ENCODE assay signal across 22 mouse cellular contexts in the genomic region with DNA sequence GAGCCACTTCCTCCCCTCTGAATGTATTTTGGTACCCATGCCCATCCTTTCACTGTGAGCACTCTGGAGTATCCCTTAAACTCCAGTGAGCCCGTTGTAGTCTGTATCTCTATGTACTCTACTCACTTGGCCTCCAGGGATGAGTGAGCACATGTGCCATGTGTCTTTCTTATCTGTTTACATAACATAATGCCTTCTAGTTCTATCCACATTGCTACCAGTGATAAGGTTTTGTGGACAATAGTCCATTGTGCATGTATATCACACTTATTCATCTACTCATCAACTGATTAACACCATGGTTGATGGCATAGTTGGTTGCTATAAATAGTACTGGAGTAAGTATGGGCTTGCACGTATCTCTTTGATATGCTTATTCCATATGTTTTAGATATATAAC. TPM values are rescaled to one million over a fixed set of nuclear protein-coding genes. Genes with fewer than 3 reads are reported as not detected.
DNase-seq lines count a peak whose midpoint lies in the region; ATAC-seq and TF ChIP-seq lines count a peak whose summit lies in the region.
"Had no signal": no experiment of that assay in that cellular context is flagged by ENCODE, and none has a peak within 500 bp of the region (broad histone marks: within the 10 kb centered on the region; RNA-seq: fewer than 3 reads in every experiment).

No protein-coding gene starts in this region.

- H3K27me3 ChIP-seq in liver, embryonic 14.5 days (ENCODE audit: control insufficient read depth, insufficient read depth, low read length), result no peaks in the 10 kb centered on the region
- H3K27me3 ChIP-seq: embryonic facial prominence, embryonic 13.5 days; forebrain, embryonic 12.5 days; heart, embryonic 13.5 days; hindbrain, embryonic 12.5 days had no signal

- H3K4me1 ChIP-seq in liver, embryonic 14.5 days (replicated peaks; ENCODE audit: control insufficient read depth in 2 of 2, insufficient read depth in 2 of 2, low read length in 1 of 2), result peaks cover 22 to 30% of the 10 kb centered on the region in 2 experiments
- H3K4me1 ChIP-seq: embryonic facial prominence, embryonic 13.5 days; forebrain, embryonic 12.5 days; hindbrain, embryonic 12.5 days had no signal

- no peak overlapping the region for H3K4me3 ChIP-seq in liver, embryonic 14.5 days (ENCODE audit: insufficient read depth in 1 of 2, low read depth in 2 of 2, low read length in 2 of 2)
- H3K4me3 ChIP-seq: embryonic facial prominence, embryonic 13.5 days; forebrain, embryonic 12.5 days; heart, embryonic 13.5 days; hindbrain, embryonic 12.5 days had no signal

- H3K9ac ChIP-seq in liver, embryonic 14.5 days (replicated peaks), result no peak overlapping the region
- H3K9ac ChIP-seq: embryonic facial prominence, embryonic 13.5 days; forebrain, embryonic 12.5 days; heart, embryonic 13.5 days; hindbrain, embryonic 12.5 days had no signal

- no peaks in the 10 kb centered on the region for H3K36me3 ChIP-seq in liver, embryonic 14.5 days (replicated peaks; ENCODE audit: control insufficient read depth, insufficient read depth, low read depth)
- H3K36me3 ChIP-seq: embryonic facial prominence, embryonic 13.5 days; forebrain, embryonic 12.5 days; heart, embryonic 13.5 days; hindbrain, embryonic 12.5 days had no signal

- DNase-seq in liver, result peak; percentile 12
- peak in 2 of 3 experiments; percentile 23 to 29 for DNase-seq in liver, embryonic 14.5 days (ENCODE audit: low read depth in 3 of 3, low spot score in 3 of 3)
- DNase-seq in ovary, postnatal 36 days (ENCODE audit: low spot score), result no peak
- no peak for DNase-seq in adrenal gland, postnatal 36 days
- DNase-seq: adrenal gland, postnatal 25 days; cerebellum, adult 11 months; cerebellum, adult 9-11 months; cerebellum, postnatal 36 days; gastrocnemius, postnatal 25 days; heart, postnatal 4 days had no signal

- peak; percentile 65 for ATAC-seq in liver, embryonic 14.5 days (ENCODE audit: insufficient read depth)
- ATAC-seq in megakaryocyte progenitor cell, adult 5-6 weeks (replicated peaks; ENCODE audit: poor library complexity), result peak; percentile 33
- no peak for ATAC-seq in granulocyte monocyte progenitor cell, adult 5-6 weeks (replicated peaks; ENCODE audit: poor library complexity, severe bottlenecking)
- ATAC-seq: forebrain, embryonic 16.5 days; hindbrain, embryonic 16.5 days; inflammation-experienced regulatory T-cells, adult 6 months had no signal

- H3K27ac ChIP-seq in liver, embryonic 14.5 days, result peak overlapping the region; percentile 80
- H3K27ac ChIP-seq: embryonic facial prominence, embryonic 13.5 days; forebrain, embryonic 12.5 days; heart, embryonic 13.5 days; hindbrain, embryonic 12.5 days had no signal

- H3K9me3 ChIP-seq in liver, embryonic 14.5 days (ENCODE audit: control insufficient read depth, low read length), result no peaks in the 10 kb centered on the region
- H3K9me3 ChIP-seq: embryonic facial prominence, embryonic 13.5 days; forebrain, embryonic 12.5 days; heart, embryonic 13.5 days; hindbrain, embryonic 12.5 days had no signal

- peak; percentile 57 for TF ChIP-seq EP300 in liver, embryonic 14.5 days (IDR thresholded peaks at IDR 0.05; ENCODE audit: low read depth)

- TF ChIP-seq CTCF in liver, embryonic 14.5 days (IDR thresholded peaks at IDR 0.05; ENCODE audit: low read depth), result no peak

- no peak overlapping the region for H3K4me2 ChIP-seq in liver, embryonic 14.5 days (ENCODE audit: low read depth)
- H3K4me2 ChIP-seq: embryonic facial prominence, embryonic 13.5 days; forebrain, embryonic 12.5 days; heart, embryonic 13.5 days; hindbrain, embryonic 12.5 days had no signal

- WGBS in liver, embryonic 14.5 days (ENCODE audit: insufficient replicate concordance), result 30% methylated on average over 2 of the region's 2 CpGs

RNA-seq across cellular contexts. Expression of gene Gm813, which starts 12.9 kb away (rescaled TPM):
- not detected in 2 replicates for polyA plus RNA-seq in liver, embryonic 14.5 days (2012; rRNA removed)
- polyA plus RNA-seq in liver, embryonic 14.5 days (2014; fragmentation: Nextera tagmentation; extraction: Ambion mirVana), result not detected in 2 replicates
- total RNA-seq in megakaryocyte progenitor cell, adult 5-6 weeks (2015), result not detected in 2 replicates
- not detected in 2 replicates for total RNA-seq in megakaryocyte progenitor cell, adult 5-6 weeks (2017)
- not detected for total RNA-seq in adrenal gland, postnatal 36 days (2021)
- not detected in 2 replicates for total RNA-seq in granulocyte monocyte progenitor cell, adult 5-6 weeks (2014; fragmentation: Nextera tagmentation)
- total RNA-seq in granulocyte monocyte progenitor cell, adult 5-6 weeks (2017), result not detected in 2 replicates
- total RNA-seq: adrenal gland, postnatal 25 days; ES-E14; gastrocnemius, adult 18-20 months; gastrocnemius, postnatal 25 days; heart, postnatal 4 days had no signal
- polyA plus RNA-seq: embryonic facial prominence, embryonic 13.5 days; forebrain, embryonic 12.5 days; forebrain, embryonic 16.5 days; heart, embryonic 13.5 days; heart, postnatal 0 days; hindbrain, embryonic 12.5 days; hindbrain, embryonic 16.5 days; inflammation-experienced regulatory T-cells, adult 6 months had no signal

RNA-seq across cellular contexts. Expression of gene E330017A01Rik, which starts 34.7 kb away (rescaled TPM):
- not detected in 2 replicates for polyA plus RNA-seq in liver, embryonic 14.5 days (2012; rRNA removed)
- polyA plus RNA-seq in liver, embryonic 14.5 days (2014; fragmentation: Nextera tagmentation; extraction: Ambion mirVana), result not detected in 2 replicates
- 0.22 TPM in 1 of 2 replicates, not detected in the other for total RNA-seq in megakaryocyte progenitor cell, adult 5-6 weeks (2015)
- not detected in 2 replicates for total RNA-seq in megakaryocyte progenitor cell, adult 5-6 weeks (2017)
- total RNA-seq in adrenal gland, postnatal 36 days (2021), result not detected
- not detected in 2 replicates for total RNA-seq in granulocyte monocyte progenitor cell, adult 5-6 weeks (2014; fragmentation: Nextera tagmentation)
- total RNA-seq in granulocyte monocyte progenitor cell, adult 5-6 weeks (2017), result not detected in 2 replicates
- total RNA-seq: adrenal gland, postnatal 25 days; ES-E14; gastrocnemius, adult 18-20 months; gastrocnemius, postnatal 25 days; heart, postnatal 4 days had no signal
- polyA plus RNA-seq: embryonic facial prominence, embryonic 13.5 days; forebrain, embryonic 12.5 days; forebrain, embryonic 16.5 days; heart, embryonic 13.5 days; heart, postnatal 0 days; hindbrain, embryonic 12.5 days; hindbrain, embryonic 16.5 days; inflammation-experienced regulatory T-cells, adult 6 months had no signal

Comparison
In these comparisons a context has a peak if more than half of its experiments do, and no peak if none do; other contexts are left out.
1. DNase-seq: peak in liver (single experiment) and liver, embryonic 14.5 days (2 of 3); none in ovary, postnatal 36 days (single experiment) and adrenal gland, postnatal 36 days (0 of 2).